Mouse (Mus musculus) myocyte (in vitro differentiated cells): Measurements from ENCODE around the gene Bst2.

Source experiments
- CEBPB ChIP-seq: IDR thresholded peaks from 2 replicates; pipeline ENCODE4 v1.6.1; 2011; ENCODE audit warnings: mild to moderate bottlenecking, moderate library complexity; ENCODE audit not compliant: poor library complexity, insufficient read depth, severe bottlenecking
- E2F4 ChIP-seq: IDR thresholded peaks from one replicate; pipeline ENCODE4 v1.6.1; 2011; ENCODE audit warnings: mild to moderate bottlenecking, control low read depth, moderate library complexity; ENCODE audit not compliant: insufficient read depth
- MAX ChIP-seq: IDR thresholded peaks from one replicate; pipeline ENCODE4 v1.6.1; 2011; ENCODE audit warnings: low read depth, mild to moderate bottlenecking, control low read depth
- POLR2A ChIP-seq: IDR thresholded peaks from one replicate; pipeline ENCODE4 v1.6.1; 2011; ENCODE audit warnings: low read depth, mild to moderate bottlenecking, control low read depth, moderate library complexity; ENCODE audit not compliant: insufficient read length
- POLR2AphosphoS2 ChIP-seq: IDR thresholded peaks from one replicate; pipeline ENCODE4 v1.6.1; 2011; ENCODE audit warnings: low read depth, control low read depth; ENCODE audit not compliant: insufficient read length
- REST ChIP-seq: IDR thresholded peaks from one replicate; pipeline ENCODE4 v1.6.1; 2011; ENCODE audit warnings: mild to moderate bottlenecking, control low read depth, moderate library complexity; ENCODE audit not compliant: insufficient read depth, insufficient read length
- SRF ChIP-seq: IDR thresholded peaks from one replicate; pipeline ENCODE4 v1.6.1; 2011; ENCODE audit warnings: low read depth; ENCODE audit not compliant: control insufficient read depth, insufficient read length
- TCF12 ChIP-seq: IDR thresholded peaks from one replicate; pipeline ENCODE4 v1.6.1; 2011; ENCODE audit warnings: mild to moderate bottlenecking, control low read depth; ENCODE audit not compliant: poor library complexity, insufficient read depth, severe bottlenecking
- USF1 ChIP-seq: IDR thresholded peaks from one replicate; pipeline ENCODE4 v1.6.1; 2011; ENCODE audit warnings: low read depth, mild to moderate bottlenecking, control low read depth, moderate library complexity

DNA sequence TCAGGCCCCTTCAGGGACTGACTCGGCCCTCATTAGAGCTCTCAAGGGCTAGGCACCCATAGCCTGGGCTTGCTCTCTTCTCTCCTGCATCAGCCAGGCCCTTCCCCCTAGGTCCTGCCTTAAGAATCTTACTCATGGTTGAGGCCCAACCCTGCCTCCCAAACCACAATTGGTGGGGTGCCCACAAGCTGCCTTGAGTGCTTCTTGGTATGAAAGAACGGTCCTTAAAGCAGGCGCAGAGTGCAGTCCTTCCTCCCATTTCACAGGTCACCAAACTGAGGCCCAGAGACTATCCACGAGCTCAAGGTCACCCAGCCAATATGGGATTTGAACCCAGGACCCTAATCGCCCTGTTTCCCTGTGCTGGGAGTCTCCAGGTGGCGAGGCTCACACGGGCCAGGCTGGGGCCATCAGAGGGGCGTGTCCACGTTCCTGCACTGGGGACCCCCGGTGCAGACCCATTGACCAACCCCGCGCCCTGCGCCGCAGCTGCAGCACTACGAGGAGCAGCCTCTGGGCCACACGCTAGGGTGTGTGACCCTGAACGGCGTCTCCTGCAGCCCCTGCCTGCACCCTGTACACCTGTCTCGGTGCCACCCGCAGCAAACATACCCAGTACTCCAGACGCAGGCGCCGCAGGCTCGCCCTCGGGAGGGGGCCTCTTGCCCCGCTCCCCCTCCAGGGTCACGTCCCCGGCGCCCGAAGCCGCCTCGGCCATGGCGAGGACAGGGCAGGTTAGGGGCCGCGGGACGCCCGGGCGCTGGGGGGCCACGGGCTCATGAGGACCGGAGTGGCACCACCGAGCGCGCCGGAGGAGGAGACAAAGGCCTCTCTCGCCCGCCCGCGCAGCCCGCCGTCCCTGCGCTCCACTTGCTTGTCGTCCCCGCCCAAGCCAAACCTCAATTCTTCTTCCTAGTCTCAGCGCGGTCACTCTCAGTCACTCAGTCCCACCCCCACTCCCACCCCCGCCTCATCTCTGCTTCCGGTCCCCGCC is 51.8 kb downstream of the Bst2 start, which contains the start of gene Ano8:
- TF ChIP-seq POLR2A = peak; percentile 75
- no peak for TF ChIP-seq TCF12
- no peak for TF ChIP-seq USF1
- no peak for TF ChIP-seq MAX
- peak; percentile 11 for TF ChIP-seq REST
- TF ChIP-seq CEBPB = no peak
- TF ChIP-seq POLR2AphosphoS2 = peak; percentile 64
- no peak for TF ChIP-seq SRF
- TF ChIP-seq E2F4 = no peak
